Mouse (Mus musculus) bone marrow, adult 2 months (tissue): Measurements from ENCODE around the gene Cc2d1a.

Experiments used
- CTCF ChIP-seq: fragments of 200-500 bp; IDR thresholded peaks from 2 replicates; pipeline ENCODE4 v1.5.1; 2011; ENCODE audit warnings: low read length, control low read depth; ENCODE audit not compliant: control insufficient read depth, insufficient read depth
- POLR2A ChIP-seq: fragments of 200-500 bp; IDR thresholded peaks from 2 replicates; pipeline ENCODE4 v1.6.1; 2011; ENCODE audit warnings: low read depth, mild to moderate bottlenecking, control low read depth, low read length, borderline replicate concordance; ENCODE audit not compliant: control insufficient read depth

- TF ChIP-seq CTCF = no peak
- no peak for TF ChIP-seq POLR2A
Observed at GRCm38 (mm10) chr8:84096061-84096460, 51.7 kb downstream of the Cc2d1a start.
